Mouse (Mus musculus) left cerebral cortex, postnatal 36 days (tissue): Measurements from ENCODE around the gene Timm10. TPM values are rescaled to one million over a fixed set of nuclear protein-coding genes. Genes with fewer than 3 reads are reported as not detected.

Experiments used
- DNase-seq, 2 experiments: peaks; one replicate each; pipeline ENCODE4 v3.0.0; 2021 to 2022; ENCODE audit warnings: low spot score in 2 of 2, mixed read lengths in 1 of 2
- intact Hi-C: fragments of 180-260 bp; cut with DNase I; formaldehyde crosslinking; loops from one replicate; pipeline ENCODE4 v1.15.1; 2025
- total RNA-seq, 2 experiments: library from RNA; stranded (reverse); gene quantifications; 2 replicates each; pipeline ENCODE4 v1.2.3; 2021

The Timm10 gene
- total RNA-seq, 2 experiments from 2014 or later, result 53.8 to 55.9 TPM

GRCm38 (mm10) chr2:84810886-84811577 lies 15.8 kb upstream of the Timm10 start:
- peak; percentile 78 to 83 for DNase-seq
- intact Hi-C loops, result no loop called here

GRCm38 (mm10) chr2:84811880-84812279 lies 14.9 kb upstream of the Timm10 start:
- no peak for DNase-seq
- intact Hi-C loops, result no loop called here

- no peak for DNase-seq
- intact Hi-C loops, result no loop called here
Measured at GRCm38 (mm10) chr2:84812676-84813075, 14.1 kb upstream of the Timm10 start.

GRCm38 (mm10) chr2:84819861-84820260 lies 6.9 kb upstream of the Timm10 start:
- peak; percentile 30 to 52 for DNase-seq
- intact Hi-C loops, result no loop called here

- DNase-seq, result no peak
- intact Hi-C loops, result no loop called here
Measured at GRCm38 (mm10) chr2:84822552-84822951, 4.2 kb upstream of the Timm10 start, which contains the start of gene Smtnl1. TSS of gene Smtnl1 (minus strand) at chr2:84822652.

GRCm38 (mm10) chr2:84823237-84823636 lies 3.6 kb upstream of the Timm10 start:
- intact Hi-C loops, result no loop called here
- DNase-seq, result no peak

GRCm38 (mm10) chr2:84827283-84827920 lies 605 bp downstream of the Timm10 start:
- intact Hi-C loops, result loop anchor here (5.0 kb wide), 1 partner anchor 220 kb away; the partner anchor contains the start of gene Tnks1bp1
- no peak for DNase-seq

GRCm38 (mm10) chr2:84831666-84832391 lies 5.0 kb downstream of the Timm10 start:
- DNase-seq, result peak; percentile 84 to 88
- intact Hi-C loops, result loop anchor here (2.0 to 5.0 kb wide), 4 partner anchors 23 to 180 kb away; partner anchors contain the start of gene Rtn4rl2

GRCm38 (mm10) chr2:84837107-84837506 lies 10.3 kb downstream of the Timm10 start:
- intact Hi-C loops, result no loop called here

GRCm38 (mm10) chr2:84837817-84838592 lies 11.2 kb downstream of the Timm10 start:
- intact Hi-C loops, result no loop called here
- no peak for DNase-seq

More at GRCm38 (mm10) chr2:84837107-84837506, 10.3 kb downstream of the Timm10 start:
- no peak for DNase-seq

GRCm38 (mm10) chr2:84838593-84838949 lies 11.8 kb downstream of the Timm10 start, which contains the start of gene Slc43a1:
TSS of gene Slc43a1 (plus strand) at chr2:84838850.
- intact Hi-C loops, result no loop called here
- DNase-seq, result no peak

- DNase-seq, result no peak
Measured at GRCm38 (mm10) chr2:84838993-84839980, 12.5 kb downstream of the Timm10 start.

GRCm38 (mm10) chr2:84840016-84840747 lies 13.4 kb downstream of the Timm10 start:
- intact Hi-C loops, result no loop called here
- DNase-seq, result no peak

More at GRCm38 (mm10) chr2:84838993-84839980, 12.5 kb downstream of the Timm10 start:
- intact Hi-C loops, result no loop called here

- no peak for DNase-seq
- intact Hi-C loops, result no loop called here
Measured at GRCm38 (mm10) chr2:84840748-84841563, 14.2 kb downstream of the Timm10 start.

GRCm38 (mm10) chr2:84841905-84842304 lies 15.1 kb downstream of the Timm10 start:
- intact Hi-C loops, result no loop called here
- no peak for DNase-seq

- no peak for DNase-seq
- intact Hi-C loops, result no loop called here
Measured at GRCm38 (mm10) chr2:84843654-84844053, 16.9 kb downstream of the Timm10 start.

- no peak for DNase-seq
- intact Hi-C loops, result no loop called here
Measured at GRCm38 (mm10) chr2:84845226-84845625, 18.4 kb downstream of the Timm10 start.
